In the genomic region with DNA sequence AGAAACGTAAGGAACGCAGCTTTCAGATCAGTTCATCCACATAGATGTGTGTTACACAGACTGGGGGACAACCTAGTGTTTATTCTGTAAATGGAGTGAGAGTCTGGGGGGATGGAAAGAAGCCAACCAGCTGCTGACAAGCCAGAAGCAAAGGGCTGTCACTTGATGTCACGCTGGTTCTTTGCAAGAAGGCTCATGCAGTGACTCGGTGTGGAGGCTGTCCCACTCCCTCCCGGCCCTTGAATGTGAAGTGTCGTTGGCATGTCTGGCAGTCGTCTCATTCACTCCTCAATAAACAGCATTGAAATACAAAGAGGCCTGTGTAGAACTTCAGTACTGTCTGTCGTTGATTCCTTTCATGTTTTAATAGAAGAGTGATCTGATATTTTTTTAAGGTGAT, we compare ENCODE assay signal across 13 mouse cellular contexts. TPM values are rescaled to one million over a fixed set of nuclear protein-coding genes. Genes with fewer than 3 reads are reported as not detected.
DNase-seq lines count a peak whose midpoint lies in the region; ATAC-seq and TF ChIP-seq lines count a peak whose summit lies in the region.
"Had no signal": no experiment of that assay in that cellular context is flagged by ENCODE, and none has a peak within 500 bp of the region (broad histone marks: within the 10 kb centered on the region; RNA-seq: fewer than 3 reads in every experiment).

No protein-coding gene starts in this region.

- ATAC-seq in forebrain, embryonic 13.5 days: peak; percentile 79
- no peak for ATAC-seq in forebrain, embryonic 11.5 days (replicated peaks; ENCODE audit: low FRiP score)
- ATAC-seq in hindbrain, embryonic 12.5 days (ENCODE audit: low FRiP score): peak; percentile 61
- ATAC-seq in lung, postnatal 0 days: peak; percentile 68
- no peak for ATAC-seq in neural tube, embryonic 15.5 days (ENCODE audit: low FRiP score)

- 58% methylated on average over 8 of the region's 8 CpGs for WGBS in forebrain, embryonic 13.5 days
- WGBS in forebrain, embryonic 11.5 days: 81% methylated on average over 8 of the region's 8 CpGs
- 66% methylated on average over 8 of the region's 8 CpGs for whole genome bisulfite sequencing in hindbrain, embryonic 12.5 days
- 84% methylated on average over 8 of the region's 8 CpGs for WGBS in hindbrain, embryonic 10.5 days
- 37% methylated on average over 8 of the region's 8 CpGs for WGBS in lung, postnatal 0 days
- WGBS in neural tube, embryonic 15.5 days: 63% methylated on average over 8 of the region's 8 CpGs

- H3K9me3 ChIP-seq in forebrain, embryonic 13.5 days (replicated peaks): no peaks in the 10 kb centered on the region
- no peaks in the 10 kb centered on the region; the same call in 1 of the 2 replicates for H3K9me3 ChIP-seq in forebrain, embryonic 11.5 days (ENCODE audit: control insufficient read depth, low read length)
- 0 out of 2 replicates have a peak, but pooled peaks cover 5% of the 10 kb centered on the region for H3K9me3 ChIP-seq in hindbrain, embryonic 12.5 days (replicated peaks)
- 0 out of 2 replicates have a peak, but pooled peaks cover 5% of the 10 kb centered on the region for H3K9me3 ChIP-seq in hindbrain, embryonic 10.5 days
- H3K9me3 ChIP-seq in lung, postnatal 0 days (ENCODE audit: low read length): no peaks in the 10 kb centered on the region
- H3K9me3 ChIP-seq in neural tube, embryonic 15.5 days (replicated peaks): no peaks in the 10 kb centered on the region
- H3K9me3 ChIP-seq: liver, embryonic 13.5 days; midbrain, embryonic 12.5 days had no signal

- no peak for DNase-seq in forebrain, embryonic 11.5 days (ENCODE audit: low spot score)
- no peak for DNase-seq in hindbrain, embryonic 10.5 days (ENCODE audit: low spot score)
- DNase-seq in brain, embryonic 14.5 days (ENCODE audit: low read depth): peak; percentile 83
- peak; percentile 59 for DNase-seq in lung, postnatal 0 days (ENCODE audit: low spot score)
- DNase-seq in adrenal gland, postnatal 25 days: no peak
- DNase-seq: cerebellum, adult 18-20 months; layer of hippocampus, postnatal 36 days; liver, embryonic 13.5 days; right cerebral cortex, postnatal 14 days had no signal

- H3K4me1 ChIP-seq in forebrain, embryonic 13.5 days: peaks cover 12% of the 10 kb centered on the region; the same call in 1 of the 2 replicates
- no peaks in the 10 kb centered on the region for H3K4me1 ChIP-seq in forebrain, embryonic 11.5 days (replicated peaks; ENCODE audit: control insufficient read depth, insufficient read depth, low read length)
- no peaks in the 10 kb centered on the region for H3K4me1 ChIP-seq in hindbrain, embryonic 12.5 days
- no peaks in the 10 kb centered on the region for H3K4me1 ChIP-seq in hindbrain, embryonic 10.5 days (replicated peaks)
- H3K4me1 ChIP-seq in lung, postnatal 0 days (ENCODE audit: insufficient read depth, low read depth, low read length): no peaks in the 10 kb centered on the region; the same call in 1 of the 2 replicates
- no peaks in the 10 kb centered on the region for H3K4me1 ChIP-seq in neural tube, embryonic 15.5 days
- H3K4me1 ChIP-seq: liver, embryonic 13.5 days; midbrain, embryonic 12.5 days had no signal

- H3K27me3 ChIP-seq in forebrain, embryonic 13.5 days: no peaks in the 10 kb centered on the region
- H3K27me3 ChIP-seq in forebrain, embryonic 11.5 days (ENCODE audit: control insufficient read depth, insufficient read depth, low read length): no peaks in the 10 kb centered on the region
- no peaks in the 10 kb centered on the region for H3K27me3 ChIP-seq in hindbrain, embryonic 12.5 days
- no peaks in the 10 kb centered on the region for H3K27me3 ChIP-seq in hindbrain, embryonic 10.5 days (ENCODE audit: insufficient read depth, poor library complexity, severe bottlenecking)
- H3K27me3 ChIP-seq in lung, postnatal 0 days (replicated peaks; ENCODE audit: insufficient read depth, low read length): no peaks in the 10 kb centered on the region
- H3K27me3 ChIP-seq in neural tube, embryonic 15.5 days (replicated peaks): no peaks in the 10 kb centered on the region
- H3K27me3 ChIP-seq: liver, embryonic 13.5 days; midbrain, embryonic 12.5 days had no signal

- TF ChIP-seq POLR2A in brain, embryonic 14.5 days (IDR thresholded peaks at IDR 0.05; ENCODE audit: borderline replicate concordance, extremely low read depth, insufficient read depth, insufficient read length, poor library complexity, severe bottlenecking): no peak

- H3K27ac ChIP-seq in forebrain, embryonic 13.5 days: peak overlapping the region; percentile 57
- no peak overlapping the region for H3K27ac ChIP-seq in forebrain, embryonic 11.5 days (ENCODE audit: low read depth, low read length)
- no peak overlapping the region for H3K27ac ChIP-seq in hindbrain, embryonic 12.5 days
- H3K27ac ChIP-seq in hindbrain, embryonic 10.5 days: no peak overlapping the region
- no peak overlapping the region for H3K27ac ChIP-seq in lung, postnatal 0 days (ENCODE audit: low read length)
- H3K27ac ChIP-seq in neural tube, embryonic 15.5 days (replicated peaks): no peak overlapping the region
- H3K27ac ChIP-seq: liver, embryonic 13.5 days; midbrain, embryonic 12.5 days had no signal

- no peak overlapping the region; the same call in 1 of the 2 replicates for H3K9ac ChIP-seq in forebrain, embryonic 13.5 days
- H3K9ac ChIP-seq in forebrain, embryonic 11.5 days (ENCODE audit: low read length): no peak overlapping the region
- no peak overlapping the region for H3K9ac ChIP-seq in hindbrain, embryonic 12.5 days
- no peak overlapping the region for H3K9ac ChIP-seq in lung, postnatal 0 days (replicated peaks; ENCODE audit: low read depth)
- H3K9ac ChIP-seq in neural tube, embryonic 15.5 days (replicated peaks): no peak overlapping the region
- H3K9ac ChIP-seq: liver, embryonic 13.5 days; midbrain, embryonic 12.5 days had no signal

- TF ChIP-seq EP300 in lung, postnatal 0 days (IDR thresholded peaks at IDR 0.05): no peak

- H3K4me2 ChIP-seq in forebrain, embryonic 13.5 days: no peak overlapping the region
- no peak overlapping the region for H3K4me2 ChIP-seq in forebrain, embryonic 11.5 days (ENCODE audit: low read depth, low read length, severe bottlenecking)
- H3K4me2 ChIP-seq in hindbrain, embryonic 12.5 days (replicated peaks): no peak overlapping the region
- no peak overlapping the region for H3K4me2 ChIP-seq in lung, postnatal 0 days (replicated peaks; ENCODE audit: low read depth, low read length)
- H3K4me2 ChIP-seq in neural tube, embryonic 15.5 days: no peak overlapping the region
- H3K4me2 ChIP-seq: liver, embryonic 13.5 days; midbrain, embryonic 12.5 days had no signal

- TF ChIP-seq CTCF in brain, embryonic 14.5 days (IDR thresholded peaks at IDR 0.05; ENCODE audit: borderline replicate concordance, extremely low read depth, insufficient read depth, insufficient read length): no peak
- no peak for TF ChIP-seq CTCF in lung, postnatal 0 days (IDR thresholded peaks at IDR 0.05)

- H3K4me3 ChIP-seq in forebrain, embryonic 13.5 days: no peak overlapping the region
- no peak overlapping the region for H3K4me3 ChIP-seq in forebrain, embryonic 11.5 days (ENCODE audit: low read depth, low read length)
- H3K4me3 ChIP-seq in hindbrain, embryonic 12.5 days: no peak overlapping the region
- no peak overlapping the region for H3K4me3 ChIP-seq in hindbrain, embryonic 10.5 days
- no peak overlapping the region for H3K4me3 ChIP-seq in lung, postnatal 0 days (ENCODE audit: low read depth, low read length)
- H3K4me3 ChIP-seq in neural tube, embryonic 15.5 days (replicated peaks): no peak overlapping the region
- H3K4me3 ChIP-seq: liver, embryonic 13.5 days; midbrain, embryonic 12.5 days had no signal

- H3K36me3 ChIP-seq in forebrain, embryonic 13.5 days (ENCODE audit: poor library complexity, severe bottlenecking): peaks cover 79% of the 10 kb centered on the region
- H3K36me3 ChIP-seq in forebrain, embryonic 11.5 days (ENCODE audit: control insufficient read depth, insufficient read depth, low read length): peaks cover 34% of the 10 kb centered on the region
- peaks cover 63% of the 10 kb centered on the region for H3K36me3 ChIP-seq in hindbrain, embryonic 12.5 days
- H3K36me3 ChIP-seq in hindbrain, embryonic 10.5 days: peaks cover 85% of the 10 kb centered on the region
- peaks cover 3% of the 10 kb centered on the region for H3K36me3 ChIP-seq in lung, postnatal 0 days (ENCODE audit: insufficient read depth, low read length)
- peaks cover 55% of the 10 kb centered on the region for H3K36me3 ChIP-seq in neural tube, embryonic 15.5 days

RNA-seq across cellular contexts. Expression of a gene that starts 36.1 kb away (rescaled TPM):
- polyA plus RNA-seq in forebrain, embryonic 13.5 days (2015; fragmentation: Nextera tagmentation; extraction: Ambion mirVana): 89.2 and 103 TPM in 2 replicates
- polyA plus RNA-seq in forebrain, embryonic 11.5 days (2014; fragmentation: Nextera tagmentation; extraction: Ambion mirVana): 181 and 183 TPM in 2 replicates
- 89.0 and 90.2 TPM in 2 replicates for polyA plus RNA-seq in hindbrain, embryonic 12.5 days (2016; fragmentation: Nextera tagmentation; extraction: Ambion mirVana)
- polyA plus RNA-seq in hindbrain, embryonic 10.5 days (2016; fragmentation: Nextera tagmentation; extraction: Ambion mirVana): 105 and 132 TPM in 2 replicates
- polyA plus RNA-seq in brain, embryonic 14.5 days (2012; rRNA removed): 63.5 and 80.2 TPM in 2 replicates
- 23.4 and 25.4 TPM in 2 replicates for polyA plus RNA-seq in lung, postnatal 0 days (2015; fragmentation: Nextera tagmentation; extraction: Ambion mirVana)
- total RNA-seq in adrenal gland, postnatal 25 days (2021): 83.9 and 89.9 TPM in 2 replicates
- 50.8 and 59.0 TPM in 2 replicates for polyA plus RNA-seq in neural tube, embryonic 15.5 days (2015; fragmentation: Nextera tagmentation; extraction: Ambion mirVana)

Comparison
In these comparisons a context has a peak if more than half of its experiments do, and no peak if none do; other contexts are left out.
1. ATAC-seq: peak in forebrain, embryonic 13.5 days (single experiment), hindbrain, embryonic 12.5 days (single experiment) and lung, postnatal 0 days (single experiment); none in forebrain, embryonic 11.5 days (single experiment) and neural tube, embryonic 15.5 days (single experiment).
2. DNase-seq: peak in brain, embryonic 14.5 days (single experiment) and lung, postnatal 0 days (single experiment); none in forebrain, embryonic 11.5 days (single experiment), hindbrain, embryonic 10.5 days (single experiment) and adrenal gland, postnatal 25 days (single experiment).